Mouse (Mus musculus) splenic B cell, adult 2 months (primary cell): ENCODE data around the gene Tenm4.

ENCODE experiments used
- DNase-seq: peaks from one replicate; pipeline ENCODE4 v3.0.0-alpha.2; 2011; ENCODE audit warnings: low read depth, low spot score
- H3K27me3 ChIP-seq: 2 replicates; pipeline ENCODE4 v1.6.1; 2012; ENCODE audit warnings: mild to moderate bottlenecking, low read length, moderate library complexity, mixed read lengths; ENCODE audit not compliant: control insufficient read depth, poor library complexity, insufficient read depth, severe bottlenecking
- H3K36me3 ChIP-seq: 2 replicates; pipeline ENCODE4 v1.6.1; 2012; ENCODE audit warnings: mild to moderate bottlenecking, low read length, moderate library complexity, mixed read lengths; ENCODE audit not compliant: control insufficient read depth, poor library complexity, insufficient read depth, severe bottlenecking

The Tenm4 gene

DNA sequence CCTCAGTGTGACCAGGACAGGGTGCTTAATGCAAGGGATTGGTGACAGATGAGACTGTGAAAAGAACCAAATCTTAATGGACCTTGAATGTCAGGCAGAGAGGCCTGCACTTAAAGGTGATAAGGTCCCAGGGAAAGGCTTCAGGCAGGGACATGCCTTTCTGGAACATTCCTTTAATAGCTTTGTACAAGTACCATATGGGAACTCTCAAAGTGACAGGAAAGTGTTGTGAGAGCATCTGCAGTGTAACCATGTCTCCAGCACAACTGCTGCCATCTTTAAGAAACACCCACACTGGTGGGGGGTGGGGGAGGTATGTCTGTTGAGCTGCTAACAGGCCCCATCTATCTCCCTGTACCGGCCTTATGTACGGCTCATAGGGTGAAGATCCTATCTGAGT is 506.0 kb downstream of the Tenm4 start:
- Histone ChIP-seq H3K36me3 (no peaks in the 10 kb centered on the region), H3K27me3 (no peaks in the 10 kb centered on the region)
- DNase-seq: no peak

DNA sequence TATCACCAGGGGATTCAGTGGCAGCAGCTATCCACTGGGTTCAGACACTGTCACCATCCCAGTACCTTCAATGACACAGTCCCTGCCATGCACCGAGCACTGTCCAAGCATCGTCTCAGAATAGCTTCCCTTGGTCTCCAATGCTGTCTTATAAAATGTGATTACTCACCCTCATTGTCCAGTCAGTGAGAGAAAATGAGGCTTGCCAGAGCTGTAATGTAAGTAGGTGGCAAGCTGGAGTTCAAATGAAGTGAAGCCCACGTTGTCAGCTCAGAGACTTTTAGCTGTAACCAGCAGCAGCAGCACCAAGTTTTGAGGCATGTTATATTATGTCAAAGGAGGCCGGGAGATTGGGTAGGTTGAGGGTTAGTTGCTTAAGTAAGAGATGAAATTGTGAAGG is 507.2 kb downstream of the Tenm4 start:
- Histone ChIP-seq H3K36me3 (no peaks in the 10 kb centered on the region), H3K27me3 (no peaks in the 10 kb centered on the region)
- DNase-seq: no peak

DNA sequence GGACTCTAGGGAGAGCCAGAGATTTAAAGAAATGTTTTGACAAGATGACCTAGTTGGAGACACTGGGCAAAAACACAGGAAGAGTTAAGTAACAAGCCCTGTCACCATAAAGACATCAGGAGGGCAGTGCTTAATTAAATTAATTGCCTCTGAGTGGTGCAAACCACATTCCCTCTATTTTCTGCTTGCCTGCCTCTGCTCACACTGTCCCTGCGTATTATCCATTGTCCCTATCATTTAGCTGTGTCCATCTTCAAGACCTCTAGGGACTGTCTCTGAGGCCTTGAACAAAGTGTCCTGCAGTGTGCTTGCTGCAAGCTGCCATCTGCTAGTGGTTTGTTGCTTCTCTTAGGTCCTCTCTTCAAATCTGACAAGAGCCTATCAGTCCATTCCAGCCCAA is 508.7 kb downstream of the Tenm4 start:
- no peaks in the 10 kb centered on the region for H3K27me3 ChIP-seq
- DNase-seq: no peak

GRCm38 (mm10) chr7:96680405-96680804 is 509.4 kb downstream of the Tenm4 start:
- no peaks in the 10 kb centered on the region for H3K27me3 ChIP-seq
- no peaks in the 10 kb centered on the region for H3K36me3 ChIP-seq
- no peak for DNase-seq

More for the DNA sequence above, 508.7 kb downstream of the Tenm4 start:
- H3K36me3 ChIP-seq: no peaks in the 10 kb centered on the region

DNA sequence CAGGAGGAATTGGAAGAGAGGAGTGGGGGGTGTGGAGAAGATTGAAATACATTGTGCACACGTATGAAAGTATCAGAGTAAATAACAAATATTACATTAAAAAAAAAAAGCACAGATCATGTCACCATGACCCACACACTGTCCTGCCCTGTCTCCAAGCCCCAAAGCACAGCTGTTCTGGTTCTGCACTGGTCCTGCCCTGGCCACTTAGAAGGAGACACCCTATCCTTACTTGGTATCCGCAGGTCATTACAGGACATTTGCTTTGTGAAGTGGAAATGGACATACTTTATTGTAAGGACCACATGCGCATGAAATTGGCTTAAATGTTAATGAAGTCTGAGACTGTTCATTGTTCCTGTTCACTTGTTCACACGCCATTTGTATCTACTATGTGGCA is 510.8 kb downstream of the Tenm4 start:
- no peak for DNase-seq
- Histone ChIP-seq H3K27me3 (no peaks in the 10 kb centered on the region), H3K36me3 (no peaks in the 10 kb centered on the region)

DNA sequence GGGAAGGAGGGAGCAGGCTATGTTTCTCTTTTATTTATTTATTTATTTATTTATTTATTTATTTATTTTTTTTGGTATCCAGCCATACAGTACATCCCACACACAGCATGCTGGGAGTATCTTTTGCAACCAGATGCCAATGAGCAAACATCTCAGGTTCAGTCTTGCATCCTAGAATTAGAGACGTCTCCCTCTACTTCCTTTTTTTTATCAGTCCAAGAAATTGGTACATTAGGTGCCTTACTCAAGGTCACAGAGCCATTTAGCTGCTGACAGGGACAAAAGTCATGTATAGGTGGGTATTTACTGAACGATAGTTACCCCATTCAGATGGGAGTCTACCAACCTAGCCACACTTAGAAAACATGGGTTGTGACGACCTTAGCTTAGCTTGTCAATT is 517.1 kb downstream of the Tenm4 start:
- Histone ChIP-seq H3K36me3 (no peaks in the 10 kb centered on the region), H3K27me3 (no peaks in the 10 kb centered on the region)
- DNase-seq: no peak

GRCm38 (mm10) chr7:96701097-96701845 is 530.2 kb downstream of the Tenm4 start:
- no peak for DNase-seq
- no peaks in the 10 kb centered on the region for H3K36me3 ChIP-seq
- H3K27me3 ChIP-seq: no peaks in the 10 kb centered on the region

DNA sequence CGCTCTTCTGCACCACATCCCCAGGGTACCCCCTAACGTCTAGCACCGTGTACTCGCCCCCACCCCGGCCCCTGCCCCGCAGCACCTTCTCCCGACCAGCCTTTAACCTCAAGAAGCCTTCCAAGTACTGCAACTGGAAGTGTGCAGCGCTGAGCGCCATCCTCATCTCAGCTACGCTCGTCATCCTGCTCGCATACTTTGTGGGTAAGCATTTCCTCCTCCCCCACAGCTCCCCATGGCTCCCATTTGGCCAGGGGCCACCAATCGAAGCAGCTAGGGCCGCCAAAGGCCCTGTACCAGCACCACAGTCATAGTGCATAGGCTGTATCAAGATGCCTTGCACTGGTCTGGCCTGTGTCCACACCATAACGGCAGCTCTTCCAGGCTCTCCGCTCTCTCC is 532.9 kb downstream of the Tenm4 start:
- Histone ChIP-seq H3K36me3 (no peaks in the 10 kb centered on the region), H3K27me3 (no peaks in the 10 kb centered on the region)
- DNase-seq: peak; percentile 8

GRCm38 (mm10) chr7:96705307-96706129 is 534.5 kb downstream of the Tenm4 start:
- no peak for DNase-seq

GRCm38 (mm10) chr7:96706531-96706930 is 535.5 kb downstream of the Tenm4 start:
- Histone ChIP-seq H3K27me3 (no peaks in the 10 kb centered on the region), H3K36me3 (no peaks in the 10 kb centered on the region)
- DNase-seq: peak; percentile 80

More at GRCm38 (mm10) chr7:96705307-96706129, 534.5 kb downstream of the Tenm4 start:
- Histone ChIP-seq H3K36me3 (no peaks in the 10 kb centered on the region), H3K27me3 (no peaks in the 10 kb centered on the region)

DNA sequence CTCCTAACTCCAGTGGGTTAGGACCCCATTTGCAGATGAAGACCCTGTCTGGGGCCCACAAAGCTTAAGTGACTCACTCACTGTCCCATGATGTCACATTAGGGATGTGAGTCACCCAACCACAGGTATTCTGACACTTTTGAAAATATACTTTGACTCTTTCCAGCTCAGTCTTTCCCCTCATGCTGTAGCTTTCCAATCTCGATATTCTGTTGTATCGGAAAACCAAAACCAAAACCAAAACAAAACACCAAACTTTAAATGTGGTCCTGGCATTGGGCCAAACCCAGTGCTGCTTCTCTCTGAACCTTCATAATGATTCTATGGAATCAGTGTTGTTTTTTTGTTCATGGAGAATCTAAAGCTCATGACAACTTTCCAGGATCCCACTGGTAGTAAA is 536.1 kb downstream of the Tenm4 start:
- H3K36me3 ChIP-seq: no peaks in the 10 kb centered on the region
- peak; percentile 50 for DNase-seq
- H3K27me3 ChIP-seq: no peaks in the 10 kb centered on the region

GRCm38 (mm10) chr7:96708071-96708470 is 537.0 kb downstream of the Tenm4 start:
- no peak for DNase-seq
- Histone ChIP-seq H3K36me3 (no peaks in the 10 kb centered on the region), H3K27me3 (no peaks in the 10 kb centered on the region)

DNA sequence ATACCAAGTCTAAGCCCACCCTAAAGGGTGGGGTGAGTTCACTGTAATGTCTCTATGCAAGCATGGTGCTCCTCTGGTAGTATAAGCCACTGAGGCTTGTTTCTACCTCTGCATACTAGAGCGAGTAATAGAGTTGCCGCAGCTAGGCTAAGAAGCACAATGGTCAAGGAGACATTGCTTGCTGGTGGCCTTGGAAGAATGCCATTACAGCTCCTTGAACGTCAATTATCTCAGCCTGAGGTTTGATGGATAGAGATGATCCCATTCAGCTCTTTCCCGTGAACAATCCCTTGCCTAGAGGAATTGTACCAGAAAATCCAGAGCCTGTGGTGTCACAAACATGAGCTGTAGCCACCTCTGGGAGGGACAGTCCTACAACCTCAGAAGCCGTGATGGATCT is 537.5 kb downstream of the Tenm4 start:
- Histone ChIP-seq H3K36me3 (no peaks in the 10 kb centered on the region), H3K27me3 (no peaks in the 10 kb centered on the region)
- DNase-seq: no peak

DNA sequence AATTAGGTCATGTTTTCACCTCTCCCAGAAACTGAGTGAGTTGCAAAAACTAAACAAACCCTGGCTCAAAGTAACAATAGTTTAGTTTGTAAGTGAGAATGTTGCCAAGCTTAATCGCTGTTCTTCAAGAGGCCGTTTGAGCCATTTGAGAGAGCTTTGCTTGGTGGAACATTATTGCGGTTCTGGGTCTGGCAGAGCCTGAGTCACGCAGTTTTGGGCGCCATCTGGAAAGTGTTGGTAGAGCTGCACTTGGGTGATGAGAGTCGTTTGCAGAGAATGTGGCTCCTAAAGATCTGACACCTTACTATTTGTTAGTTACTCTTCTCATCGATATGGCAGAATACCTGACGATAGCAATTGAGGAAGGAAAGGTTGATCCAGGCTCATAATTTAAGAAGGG is 537.9 kb downstream of the Tenm4 start:
- no peaks in the 10 kb centered on the region for H3K36me3 ChIP-seq
- DNase-seq: no peak
- no peaks in the 10 kb centered on the region for H3K27me3 ChIP-seq

- Histone ChIP-seq H3K27me3 (no peaks in the 10 kb centered on the region), H3K36me3 (no peaks in the 10 kb centered on the region)
- DNase-seq: no peak
Observed at GRCm38 (mm10) chr7:96709891-96710290, 538.8 kb downstream of the Tenm4 start.
